Mouse (Mus musculus) testis, adult 2 months (tissue): Measurements from ENCODE around the gene Gsn. TPM values are rescaled to one million over a fixed set of nuclear protein-coding genes. Genes with fewer than 3 reads are reported as not detected.

ENCODE experiments used
- H3K27ac ChIP-seq: fragments of 200-500 bp; 2 replicates; pipeline ENCODE4 v1.5.1; 2012; ENCODE audit warnings: low read depth, low read length; ENCODE audit not compliant: control insufficient read depth, insufficient read depth
- H3K27me3 ChIP-seq: fragments of 200-500 bp; 2 replicates; pipeline ENCODE4 v1.6.1; 2012; ENCODE audit warnings: mild to moderate bottlenecking, low read length, moderate library complexity; ENCODE audit not compliant: control insufficient read depth, insufficient read depth
- H3K36me3 ChIP-seq: fragments of 200-500 bp; 2 replicates; pipeline ENCODE4 v1.6.1; 2012; ENCODE audit warnings: mild to moderate bottlenecking, low read length; ENCODE audit not compliant: control insufficient read depth, insufficient read depth
- H3K4me1 ChIP-seq: fragments of 200-500 bp; 2 replicates; pipeline ENCODE4 v1.6.1; 2012; ENCODE audit warnings: low read length; ENCODE audit not compliant: control insufficient read depth, insufficient read depth
- H3K4me3 ChIP-seq: fragments of 200-500 bp; 2 replicates; pipeline ENCODE4 v1.5.1; 2012; ENCODE audit warnings: low read depth, mild to moderate bottlenecking, low read length, moderate library complexity, mixed read lengths; ENCODE audit not compliant: control insufficient read depth
- CTCF ChIP-seq: fragments of 200-500 bp; IDR thresholded peaks from 2 replicates; pipeline ENCODE4 v1.5.1; 2012; ENCODE audit warnings: low read depth, mild to moderate bottlenecking, inconsistent platforms, low read length, moderate library complexity; ENCODE audit not compliant: control insufficient read depth, insufficient read depth, insufficient replicate concordance
- POLR2A ChIP-seq: fragments of 200-500 bp; IDR thresholded peaks from 2 replicates; pipeline ENCODE4 v1.6.1; 2012; ENCODE audit warnings: low read depth, mild to moderate bottlenecking, inconsistent platforms, low read length, moderate library complexity; ENCODE audit not compliant: control insufficient read depth
- polyA plus RNA-seq: library from polyadenylated mRNA; depleted of rRNA; stranded (reverse); fragments of >200 nt; gene quantifications from 2 replicates; pipeline ENCODE4 v1.2.3, GENCODE M21; 2012

The Gsn gene
- polyA plus RNA-seq, 1 experiment = 49.9 TPM

- Histone ChIP-seq H3K27ac (no peak overlapping the region), H3K4me1 (no peaks in the 10 kb centered on the region), H3K27me3 (no peaks in the 10 kb centered on the region), H3K36me3 (no peaks in the 10 kb centered on the region), H3K4me3 (no peak overlapping the region)
- TF ChIP-seq CTCF (peak; percentile 96), POLR2A (no peak)
Observed at GRCm38 (mm10) chr2:35297703-35298332, 41.6 kb downstream of the Gsn start.

GRCm38 (mm10) chr2:35299437-35299836 lies 43.3 kb downstream of the Gsn start:
- Histone ChIP-seq H3K4me3 (no peak overlapping the region), H3K27me3 (no peaks in the 10 kb centered on the region), H3K27ac (no peak overlapping the region), H3K36me3 (no peaks in the 10 kb centered on the region), H3K4me1 (no peaks in the 10 kb centered on the region)
- TF ChIP-seq CTCF (no peak), POLR2A (no peak)

GRCm38 (mm10) chr2:35302049-35302885 lies 46.1 kb downstream of the Gsn start:
- TF ChIP-seq CTCF (no peak), POLR2A (no peak)
- no peaks in the 10 kb centered on the region for H3K36me3 ChIP-seq
- no peaks in the 10 kb centered on the region for H3K4me1 ChIP-seq
- no peak overlapping the region for H3K27ac ChIP-seq
- H3K27me3 ChIP-seq = no peaks in the 10 kb centered on the region
- no peak overlapping the region for H3K4me3 ChIP-seq

- Histone ChIP-seq H3K4me1 (no peaks in the 10 kb centered on the region), H3K27me3 (no peaks in the 10 kb centered on the region), H3K36me3 (no peaks in the 10 kb centered on the region), H3K4me3 (no peak overlapping the region), H3K27ac (no peak overlapping the region)
- no peak for TF ChIP-seq POLR2A
- TF ChIP-seq CTCF = no peak
Observed at GRCm38 (mm10) chr2:35308166-35308565, 52.0 kb downstream of the Gsn start.

GRCm38 (mm10) chr2:35309906-35310493 lies 53.8 kb downstream of the Gsn start:
- no peak for TF ChIP-seq POLR2A
- no peak for TF ChIP-seq CTCF
- no peaks in the 10 kb centered on the region for H3K36me3 ChIP-seq

GRCm38 (mm10) chr2:35314300-35314699 lies 58.1 kb downstream of the Gsn start:
- H3K27ac ChIP-seq = no peak overlapping the region
- no peak overlapping the region for H3K4me3 ChIP-seq
- peaks cover 1% of the 10 kb centered on the region; the same call in 1 of the 2 replicates for H3K36me3 ChIP-seq
- no peaks in the 10 kb centered on the region for H3K27me3 ChIP-seq
- TF ChIP-seq CTCF (no peak), POLR2A (no peak)
- no peaks in the 10 kb centered on the region for H3K4me1 ChIP-seq

More at GRCm38 (mm10) chr2:35309906-35310493, 53.8 kb downstream of the Gsn start:
- H3K4me1 ChIP-seq = no peaks in the 10 kb centered on the region
- no peaks in the 10 kb centered on the region for H3K27me3 ChIP-seq
- no peak overlapping the region for H3K4me3 ChIP-seq
- H3K27ac ChIP-seq = no peak overlapping the region

- Histone ChIP-seq H3K36me3 (peaks cover 6% of the 10 kb centered on the region), H3K4me3 (no peak overlapping the region), H3K4me1 (no peaks in the 10 kb centered on the region), H3K27me3 (no peaks in the 10 kb centered on the region), H3K27ac (no peak overlapping the region)
- no peak for TF ChIP-seq CTCF
- no peak for TF ChIP-seq POLR2A
Observed at GRCm38 (mm10) chr2:35317604-35318003, 61.4 kb downstream of the Gsn start.
